Mouse (Mus musculus): ENCODE measurements around the gene Ndrg4. TPM values are rescaled to one million over a fixed set of nuclear protein-coding genes. Genes with fewer than 3 reads are reported as not detected.
A peak's percentile ranks its signal among the peaks of the same experiment; 100 is the strongest.

Ndrg4 gene
- polyA plus RNA-seq, 1 experiment from 2014 or later = 75.2 TPM

- H3K4me3 ChIP-seq = no peak overlapping the region
- no peak overlapping the region for H3K4me2 ChIP-seq (replicated peaks)
- no peak overlapping the region for H3K9ac ChIP-seq (replicated peaks)
- H3K4me1 ChIP-seq = peaks cover 1% of the 10 kb centered on the region; the same call in 1 of the 2 replicates
- no peaks in the 10 kb centered on the region for H3K9me3 ChIP-seq
- peaks cover 45% of the 10 kb centered on the region; the same call in 1 of the 2 replicates for H3K36me3 ChIP-seq
- WGBS = 86% methylated on average over 7 of the region's 7 CpGs
- no peak overlapping the region for H3K27ac ChIP-seq (replicated peaks)
- no peak for ATAC-seq (ENCODE audit: low FRiP score, low read depth)
- no peaks in the 10 kb centered on the region for H3K27me3 ChIP-seq
Measured at GRCm38 (mm10) chr8:95709579-95709978, 32.8 kb downstream of the Ndrg4 start.

GRCm38 (mm10) chr8:95711029-95711428 is 34.2 kb downstream of the Ndrg4 start:
- Histone ChIP-seq H3K27me3 (no peaks in the 10 kb centered on the region), H3K36me3 (peaks cover 45% of the 10 kb centered on the region; the same call in 1 of the 2 replicates), H3K4me2 (replicated peaks) (no peak overlapping the region), H3K9ac (replicated peaks) (no peak overlapping the region), H3K27ac (replicated peaks) (no peak overlapping the region), H3K4me3 (no peak overlapping the region), H3K4me1 (peaks cover 5% of the 10 kb centered on the region), H3K9me3 (no peaks in the 10 kb centered on the region)
- 71% methylated on average over 3 of the region's 3 CpGs for WGBS
- no peak for ATAC-seq (ENCODE audit: low FRiP score, low read depth)

- Histone ChIP-seq H3K4me1 (peaks cover 16% of the 10 kb centered on the region), H3K9ac (replicated peaks) (no peak overlapping the region), H3K36me3 (peaks cover 37% of the 10 kb centered on the region; the same call in 1 of the 2 replicates), H3K27ac (replicated peaks) (no peak overlapping the region), H3K4me3 (no peak overlapping the region), H3K27me3 (no peaks in the 10 kb centered on the region), H3K4me2 (replicated peaks) (no peak overlapping the region), H3K9me3 (no peaks in the 10 kb centered on the region)
- 85% methylated on average over 9 of the region's 9 CpGs for WGBS
- no peak for ATAC-seq (ENCODE audit: low FRiP score, low read depth)
Measured at GRCm38 (mm10) chr8:95712395-95712794, 35.6 kb downstream of the Ndrg4 start.

- Histone ChIP-seq H3K4me1 (peaks cover 16% of the 10 kb centered on the region), H3K27me3 (no peaks in the 10 kb centered on the region), H3K9ac (replicated peaks) (no peak overlapping the region), H3K27ac (replicated peaks) (no peak overlapping the region), H3K4me3 (no peak overlapping the region), H3K4me2 (replicated peaks) (no peak overlapping the region), H3K36me3 (peaks cover 36% of the 10 kb centered on the region), H3K9me3 (no peaks in the 10 kb centered on the region)
- peak; percentile 17 for ATAC-seq (ENCODE audit: low FRiP score, low read depth)
- 80% methylated on average over 19 of the region's 19 CpGs for WGBS
Measured at GRCm38 (mm10) chr8:95713100-95714010, 36.6 kb downstream of the Ndrg4 start.

- ATAC-seq (ENCODE audit: low FRiP score, low read depth) = no peak
- Histone ChIP-seq H3K9me3 (no peaks in the 10 kb centered on the region), H3K27ac (replicated peaks) (no peak overlapping the region), H3K36me3 (peaks cover 40% of the 10 kb centered on the region), H3K4me1 (peaks cover 16% of the 10 kb centered on the region), H3K4me3 (no peak overlapping the region), H3K9ac (replicated peaks) (no peak overlapping the region), H3K27me3 (no peaks in the 10 kb centered on the region), H3K4me2 (replicated peaks) (no peak overlapping the region)
- 96% methylated on average over 4 of the region's 4 CpGs for WGBS
Measured at GRCm38 (mm10) chr8:95714367-95714766, 37.6 kb downstream of the Ndrg4 start.

GRCm38 (mm10) chr8:95714837-95715413 is 38.1 kb downstream of the Ndrg4 start:
- peaks cover 16% of the 10 kb centered on the region for H3K4me1 ChIP-seq
- no peaks in the 10 kb centered on the region for H3K9me3 ChIP-seq
- no peaks in the 10 kb centered on the region for H3K27me3 ChIP-seq
- 88% methylated on average over 6 of the region's 6 CpGs for WGBS
- H3K4me2 ChIP-seq (replicated peaks) = peak overlapping the region; percentile 80
- peaks cover 44% of the 10 kb centered on the region for H3K36me3 ChIP-seq
- ATAC-seq (ENCODE audit: low FRiP score, low read depth) = no peak
- no peak overlapping the region; the same call in 1 of the 2 replicates for H3K27ac ChIP-seq (replicated peaks)
- H3K4me3 ChIP-seq = peak overlapping the region; percentile 92
- H3K9ac ChIP-seq (replicated peaks) = peak overlapping the region; percentile 90; the same call in 1 of the 2 replicates

- peak within 1 kb of the TSS; percentile 70 for H3K27ac ChIP-seq (replicated peaks)
- peak; percentile 90 for ATAC-seq (ENCODE audit: low FRiP score, low read depth)
Measured at GRCm38 (mm10) chr8:95715676-95716531, 39.1 kb downstream of the Ndrg4 start, which contains the start of gene Setd6. Gene Setd6 (plus strand): TSS chr8:95715881.

GRCm38 (mm10) chr8:95716546-95717335 is 40.0 kb downstream of the Ndrg4 start:
- Histone ChIP-seq H3K27ac (replicated peaks) (peak overlapping the region; percentile 70; the same call in 1 of the 2 replicates), H3K4me2 (replicated peaks) (peak overlapping the region; percentile 80), H3K9ac (replicated peaks) (peak overlapping the region; percentile 90), H3K27me3 (no peaks in the 10 kb centered on the region), H3K9me3 (no peaks in the 10 kb centered on the region), H3K36me3 (peaks cover 41% of the 10 kb centered on the region), H3K4me3 (peak overlapping the region; percentile 92), H3K4me1 (peaks cover 16% of the 10 kb centered on the region)
- WGBS = 18% methylated on average over 21 of the region's 21 CpGs
- ATAC-seq (ENCODE audit: low FRiP score, low read depth) = no peak

More at GRCm38 (mm10) chr8:95715676-95716531, 39.1 kb downstream of the Ndrg4 start, which contains the start of gene Setd6:
- Histone ChIP-seq H3K4me3 (peak within 1 kb of the TSS; percentile 92), H3K9me3 (no peaks in the 10 kb centered on the region), H3K36me3 (peaks cover 41% of the 10 kb centered on the region), H3K4me1 (peaks cover 16% of the 10 kb centered on the region), H3K27me3 (no peaks in the 10 kb centered on the region), H3K9ac (replicated peaks) (peak within 1 kb of the TSS; percentile 90), H3K4me2 (replicated peaks) (peak within 1 kb of the TSS; percentile 80)
- under 1% methylated on average over 64 of the region's 79 CpGs for WGBS

- Histone ChIP-seq H3K4me2 (replicated peaks) (no peak overlapping the region), H3K27ac (replicated peaks) (no peak overlapping the region), H3K4me3 (no peak overlapping the region), H3K9ac (replicated peaks) (no peak overlapping the region), H3K36me3 (peaks cover 90% of the 10 kb centered on the region), H3K9me3 (no peaks in the 10 kb centered on the region), H3K27me3 (no peaks in the 10 kb centered on the region), H3K4me1 (no peaks in the 10 kb centered on the region)
- no peak for ATAC-seq (ENCODE audit: low FRiP score, low read depth)
- WGBS = 88% methylated on average over 4 of the region's 4 CpGs
Measured at GRCm38 (mm10) chr8:95727625-95728024, 50.8 kb downstream of the Ndrg4 start.

- Histone ChIP-seq H3K4me3 (no peak overlapping the region), H3K4me1 (no peaks in the 10 kb centered on the region), H3K27me3 (no peaks in the 10 kb centered on the region), H3K9ac (replicated peaks) (no peak overlapping the region), H3K9me3 (no peaks in the 10 kb centered on the region), H3K27ac (replicated peaks) (no peak overlapping the region), H3K36me3 (peaks cover 86% of the 10 kb centered on the region), H3K4me2 (replicated peaks) (no peak overlapping the region)
- WGBS = 86% methylated on average over 7 of the region's 7 CpGs
- no peak for ATAC-seq (ENCODE audit: low FRiP score, low read depth)
Measured at GRCm38 (mm10) chr8:95738596-95738995, 61.8 kb downstream of the Ndrg4 start.

GRCm38 (mm10) chr8:95741732-95742131 is 65.0 kb downstream of the Ndrg4 start:
- Histone ChIP-seq H3K27me3 (no peaks in the 10 kb centered on the region), H3K4me2 (replicated peaks) (no peak overlapping the region), H3K36me3 (peaks cover 95% of the 10 kb centered on the region), H3K9ac (replicated peaks) (no peak overlapping the region), H3K4me3 (no peak overlapping the region), H3K9me3 (no peaks in the 10 kb centered on the region), H3K27ac (replicated peaks) (no peak overlapping the region), H3K4me1 (no peaks in the 10 kb centered on the region)
- 94% methylated on average over 7 of the region's 7 CpGs for WGBS
- no peak for ATAC-seq (ENCODE audit: low FRiP score, low read depth)
